Mouse (Mus musculus): ENCODE data around the gene St7. TPM values are rescaled to one million over a fixed set of nuclear protein-coding genes. Genes with fewer than 3 reads are reported as not detected.

Gene St7
- polyA plus RNA-seq (2012; rRNA removed): 8.6 and 9.7 TPM in 2 replicates

DNA sequence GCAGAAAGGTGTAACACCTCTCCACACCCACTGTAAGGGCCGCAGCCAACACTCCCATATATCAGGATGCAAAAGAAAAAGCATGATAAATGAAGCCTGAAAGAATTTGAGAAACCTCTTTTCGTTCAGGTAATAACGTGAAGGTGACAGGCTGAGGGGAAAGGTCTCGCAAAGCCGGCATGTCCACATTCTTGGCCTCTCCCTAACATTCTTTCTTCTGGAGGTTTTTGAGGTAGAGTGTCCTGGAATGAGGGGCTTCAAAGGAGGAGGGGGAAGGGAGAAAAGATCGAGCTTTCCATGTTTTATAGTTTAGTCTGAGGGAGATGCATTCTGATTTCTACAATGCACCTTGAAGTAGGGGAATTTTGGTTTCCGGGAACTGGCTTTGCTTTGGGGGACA, at the start of gene St7:
TSS of gene St7 (plus strand) at position 287 of the 400 bp plus-strand sequence.
- Histone ChIP-seq H3K27me3 (ENCODE audit: control insufficient read depth, insufficient read depth, low read length) (no peaks in the 10 kb centered on the region), H3K36me3 (ENCODE audit: control insufficient read depth, insufficient read depth, low read length) (no peaks in the 10 kb centered on the region), H3K4me3 (ENCODE audit: control insufficient read depth, insufficient read depth, low read length) (peak within 1 kb of the TSS; percentile 64), H3K27ac (ENCODE audit: control insufficient read depth, insufficient read depth, low read length) (no peak within 1 kb of the TSS), H3K4me1 (replicated peaks; ENCODE audit: control insufficient read depth, insufficient read depth, low read length) (peaks cover 3% of the 10 kb centered on the region)
- 94% methylated on average over 7 of the region's 7 CpGs for WGBS
- TF ChIP-seq CTCF (IDR thresholded peaks at IDR 0.05; ENCODE audit: borderline replicate concordance, control insufficient read depth, extremely low read depth, insufficient read depth, low read length, poor library complexity): no peak
- TF ChIP-seq POLR2A (IDR thresholded peaks at IDR 0.05; ENCODE audit: control insufficient read depth, extremely low read depth, insufficient read depth, low read length, poor library complexity): no peak
- no peak for DNase-seq

DNA sequence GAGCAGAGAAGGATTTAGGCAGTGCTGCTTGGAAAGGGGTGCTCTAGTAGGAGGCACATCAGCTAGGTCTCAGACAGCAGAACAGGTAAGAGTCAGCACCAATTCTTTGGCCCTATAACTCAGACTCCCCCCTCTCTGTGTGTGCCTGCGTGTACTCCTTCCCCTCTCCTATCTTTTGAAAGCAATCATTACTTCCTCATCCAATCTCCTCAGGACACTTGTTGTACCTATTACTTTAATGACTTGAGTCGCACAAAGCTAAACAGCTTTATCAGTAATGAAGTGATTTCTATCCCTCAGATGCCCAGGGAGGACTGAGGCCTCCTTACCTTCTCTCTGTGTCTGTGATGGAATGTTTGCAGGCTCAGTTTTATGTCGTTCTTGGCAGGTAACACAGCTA, 46.6 kb upstream of the St7 start:
- Histone ChIP-seq H3K4me1 (replicated peaks; ENCODE audit: control insufficient read depth, insufficient read depth, low read length) (no peaks in the 10 kb centered on the region), H3K4me3 (ENCODE audit: control insufficient read depth, insufficient read depth, low read length) (no peak overlapping the region), H3K36me3 (ENCODE audit: control insufficient read depth, insufficient read depth, low read length) (peaks cover 16% of the 10 kb centered on the region), H3K27me3 (ENCODE audit: control insufficient read depth, insufficient read depth, low read length) (no peaks in the 10 kb centered on the region), H3K27ac (ENCODE audit: control insufficient read depth, insufficient read depth, low read length) (no peak overlapping the region)
- DNase-seq: no peak
- TF ChIP-seq POLR2A (IDR thresholded peaks at IDR 0.05; ENCODE audit: control insufficient read depth, extremely low read depth, insufficient read depth, low read length, poor library complexity): no peak
- TF ChIP-seq CTCF (IDR thresholded peaks at IDR 0.05; ENCODE audit: borderline replicate concordance, control insufficient read depth, extremely low read depth, insufficient read depth, low read length, poor library complexity): no peak
- WGBS: 56% methylated on average over 3 of the region's 3 CpGs

DNA sequence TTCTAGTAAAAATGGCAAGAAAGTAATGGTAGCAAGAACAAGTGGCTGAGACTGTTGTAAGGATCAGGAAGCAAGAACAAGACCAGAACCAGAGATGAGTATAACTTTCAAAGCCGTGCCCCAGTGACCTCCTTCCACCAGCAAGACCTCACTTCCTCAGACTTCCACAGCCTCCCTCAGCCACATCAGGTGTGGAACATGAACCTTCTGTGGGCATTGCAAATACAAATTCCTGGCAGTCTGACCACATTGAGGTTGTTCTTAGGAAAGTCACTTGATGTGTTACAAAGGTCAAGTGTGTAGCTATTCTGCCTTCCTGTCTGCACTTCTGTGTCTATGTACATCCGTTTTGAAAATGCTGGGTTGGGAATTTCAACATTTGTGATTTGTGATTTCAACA, 40.6 kb upstream of the St7 start:
- DNase-seq: no peak
- Histone ChIP-seq H3K27me3 (ENCODE audit: control insufficient read depth, insufficient read depth, low read length) (no peaks in the 10 kb centered on the region), H3K4me1 (replicated peaks; ENCODE audit: control insufficient read depth, insufficient read depth, low read length) (no peaks in the 10 kb centered on the region), H3K27ac (ENCODE audit: control insufficient read depth, insufficient read depth, low read length) (no peak overlapping the region), H3K36me3 (ENCODE audit: control insufficient read depth, insufficient read depth, low read length) (peaks cover 42% of the 10 kb centered on the region), H3K4me3 (ENCODE audit: control insufficient read depth, insufficient read depth, low read length) (no peak overlapping the region)
- WGBS: 54% methylated on average over 2 of the region's 2 CpGs
- no peak for TF ChIP-seq CTCF (IDR thresholded peaks at IDR 0.05; ENCODE audit: borderline replicate concordance, control insufficient read depth, extremely low read depth, insufficient read depth, low read length, poor library complexity)
- TF ChIP-seq POLR2A (IDR thresholded peaks at IDR 0.05; ENCODE audit: control insufficient read depth, extremely low read depth, insufficient read depth, low read length, poor library complexity): no peak

DNA sequence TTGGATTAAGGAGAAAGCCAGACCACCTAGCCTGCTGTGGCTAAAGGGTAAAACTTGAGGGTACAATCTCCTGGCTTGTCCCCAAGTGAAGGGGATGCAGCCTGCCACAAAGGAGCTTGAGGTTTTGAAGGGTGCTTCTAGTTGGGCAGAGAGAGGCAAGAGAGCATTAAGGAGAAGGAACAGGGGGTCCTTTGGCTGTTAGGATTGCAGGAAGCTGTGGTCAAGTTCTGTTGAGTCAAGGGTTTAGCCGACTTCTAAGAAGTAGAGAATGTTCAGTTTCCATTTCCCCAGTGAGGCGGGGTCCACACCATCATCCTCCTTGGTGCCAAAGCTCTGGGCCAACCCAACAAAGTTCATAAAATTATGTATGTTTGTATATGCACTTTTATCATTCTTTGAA, 37.7 kb upstream of the St7 start:
- Histone ChIP-seq H3K4me3 (ENCODE audit: control insufficient read depth, insufficient read depth, low read length) (no peak overlapping the region), H3K27me3 (ENCODE audit: control insufficient read depth, insufficient read depth, low read length) (no peaks in the 10 kb centered on the region), H3K4me1 (replicated peaks; ENCODE audit: control insufficient read depth, insufficient read depth, low read length) (no peaks in the 10 kb centered on the region), H3K36me3 (ENCODE audit: control insufficient read depth, insufficient read depth, low read length) (peaks cover 52% of the 10 kb centered on the region), H3K27ac (ENCODE audit: control insufficient read depth, insufficient read depth, low read length) (no peak overlapping the region)
- TF ChIP-seq CTCF (IDR thresholded peaks at IDR 0.05; ENCODE audit: borderline replicate concordance, control insufficient read depth, extremely low read depth, insufficient read depth, low read length, poor library complexity): no peak
- no peak for TF ChIP-seq POLR2A (IDR thresholded peaks at IDR 0.05; ENCODE audit: control insufficient read depth, extremely low read depth, insufficient read depth, low read length, poor library complexity)
- WGBS: 27% methylated on average over 2 of the region's 2 CpGs
- DNase-seq: no peak

- Histone ChIP-seq H3K27ac (ENCODE audit: control insufficient read depth, insufficient read depth, low read length) (no peak overlapping the region), H3K36me3 (ENCODE audit: control insufficient read depth, insufficient read depth, low read length) (peaks cover 62% of the 10 kb centered on the region), H3K27me3 (ENCODE audit: control insufficient read depth, insufficient read depth, low read length) (no peaks in the 10 kb centered on the region), H3K4me1 (replicated peaks; ENCODE audit: control insufficient read depth, insufficient read depth, low read length) (no peaks in the 10 kb centered on the region), H3K4me3 (ENCODE audit: control insufficient read depth, insufficient read depth, low read length) (no peak overlapping the region)
- DNase-seq: no peak
- TF ChIP-seq CTCF (IDR thresholded peaks at IDR 0.05; ENCODE audit: borderline replicate concordance, control insufficient read depth, extremely low read depth, insufficient read depth, low read length, poor library complexity) (no peak), POLR2A (IDR thresholded peaks at IDR 0.05; ENCODE audit: control insufficient read depth, extremely low read depth, insufficient read depth, low read length, poor library complexity) (no peak)
- WGBS: 90% methylated on average over 1 of the region's 1 CpGs
Measured at GRCm38 (mm10) chr6:17657308-17657707, 35.4 kb upstream of the St7 start.

GRCm38 (mm10) chr6:17665348-17665747, 27.4 kb upstream of the St7 start:
- TF ChIP-seq CTCF (IDR thresholded peaks at IDR 0.05; ENCODE audit: borderline replicate concordance, control insufficient read depth, extremely low read depth, insufficient read depth, low read length, poor library complexity) (no peak), POLR2A (IDR thresholded peaks at IDR 0.05; ENCODE audit: control insufficient read depth, extremely low read depth, insufficient read depth, low read length, poor library complexity) (no peak)
- H3K27ac ChIP-seq (ENCODE audit: control insufficient read depth, insufficient read depth, low read length): no peak overlapping the region
- H3K4me1 ChIP-seq (replicated peaks; ENCODE audit: control insufficient read depth, insufficient read depth, low read length): no peaks in the 10 kb centered on the region
- no peaks in the 10 kb centered on the region for H3K27me3 ChIP-seq (ENCODE audit: control insufficient read depth, insufficient read depth, low read length)
- H3K4me3 ChIP-seq (ENCODE audit: control insufficient read depth, insufficient read depth, low read length): no peak overlapping the region
- H3K36me3 ChIP-seq (ENCODE audit: control insufficient read depth, insufficient read depth, low read length): peaks cover 85% of the 10 kb centered on the region
- DNase-seq: no peak
- 95% methylated on average over 7 of the region's 7 CpGs for WGBS

DNA sequence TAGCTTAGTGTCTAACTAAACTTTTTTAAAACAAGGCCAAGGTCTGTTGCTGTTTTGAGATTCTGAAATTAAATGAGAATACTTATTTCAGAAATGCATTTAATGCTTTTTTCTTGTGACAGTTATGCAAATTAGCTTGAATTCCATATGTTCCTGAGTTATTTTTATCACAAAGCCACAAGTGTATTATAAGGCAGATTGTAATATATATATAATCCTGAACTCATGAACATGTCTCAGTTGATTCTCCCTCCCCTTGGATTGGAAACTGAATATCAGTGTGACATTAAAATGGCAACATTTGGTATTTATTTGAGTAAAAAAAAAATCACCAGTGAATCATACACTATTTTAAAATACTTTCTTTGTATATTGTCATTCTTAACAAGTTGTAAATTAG, 26.7 kb upstream of the St7 start:
- Histone ChIP-seq H3K36me3 (ENCODE audit: control insufficient read depth, insufficient read depth, low read length) (peaks cover 78% of the 10 kb centered on the region), H3K27me3 (ENCODE audit: control insufficient read depth, insufficient read depth, low read length) (no peaks in the 10 kb centered on the region), H3K4me3 (ENCODE audit: control insufficient read depth, insufficient read depth, low read length) (no peak overlapping the region), H3K4me1 (replicated peaks; ENCODE audit: control insufficient read depth, insufficient read depth, low read length) (no peaks in the 10 kb centered on the region), H3K27ac (ENCODE audit: control insufficient read depth, insufficient read depth, low read length) (no peak overlapping the region)
- TF ChIP-seq CTCF (IDR thresholded peaks at IDR 0.05; ENCODE audit: borderline replicate concordance, control insufficient read depth, extremely low read depth, insufficient read depth, low read length, poor library complexity) (no peak), POLR2A (IDR thresholded peaks at IDR 0.05; ENCODE audit: control insufficient read depth, extremely low read depth, insufficient read depth, low read length, poor library complexity) (no peak)
- no peak for DNase-seq
